Mouse (Mus musculus): ENCODE measurements around the gene Smoc1. TPM values are rescaled to one million over a fixed set of nuclear protein-coding genes. Genes with fewer than 3 reads are reported as not detected.

The Smoc1 gene
- polyA plus RNA-seq, 1 experiment from 2014 or later = 9.2 TPM

DNA sequence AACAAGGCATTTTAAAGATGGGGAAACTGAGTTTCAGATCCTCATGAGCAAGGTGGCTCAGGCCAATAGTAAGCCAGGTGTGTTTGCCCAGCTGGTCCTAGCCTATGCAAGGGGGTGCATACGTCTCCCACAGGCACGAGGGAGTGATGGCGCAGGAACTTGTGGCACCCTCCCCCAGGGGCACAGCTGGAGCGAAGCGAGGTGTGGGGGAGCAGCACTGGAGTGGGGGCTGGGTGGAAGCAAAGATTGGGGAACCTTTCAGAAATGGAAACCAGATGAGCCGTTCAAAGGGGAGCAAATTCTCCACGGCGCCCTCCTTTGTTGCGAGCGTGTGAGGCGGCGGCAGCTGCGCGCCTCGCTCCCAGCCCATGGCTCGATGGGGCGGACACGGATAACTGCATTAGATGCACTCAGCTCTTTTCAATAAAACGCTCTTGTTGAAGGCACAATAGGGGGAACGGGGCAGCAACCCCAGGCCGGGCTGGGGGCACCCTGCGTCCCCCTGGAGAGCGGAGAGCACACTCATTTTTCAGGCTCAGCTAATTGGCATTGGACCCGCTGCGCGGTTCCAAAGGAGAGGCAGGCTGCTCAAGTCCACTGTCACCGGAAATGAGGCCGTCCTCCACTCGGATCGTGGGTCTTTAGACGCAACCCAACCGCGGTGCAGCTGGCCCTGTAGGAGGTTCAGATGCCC is 27.9 kb upstream of the Smoc1 start:
- H3K9ac ChIP-seq = peak overlapping the region; percentile 58
- H3K4me1 ChIP-seq (replicated peaks) = peaks cover 18% of the 10 kb centered on the region
- H3K4me2 ChIP-seq = peak overlapping the region; percentile 46
- peaks cover 6% of the 10 kb centered on the region; the same call in 1 of the 2 replicates for H3K9me3 ChIP-seq
- H3K4me3 ChIP-seq = peak overlapping the region; percentile 25
- H3K27ac ChIP-seq (replicated peaks) = no peak overlapping the region
- peaks cover 5% of the 10 kb centered on the region for H3K27me3 ChIP-seq
- H3K36me3 ChIP-seq = no peaks in the 10 kb centered on the region
- under 1% methylated on average over 33 of the region's 33 CpGs for WGBS
- ATAC-seq (ENCODE audit: low read depth) = peak; percentile 83

GRCm38 (mm10) chr12:81000924-81001323 is 25.7 kb upstream of the Smoc1 start:
- H3K4me1 ChIP-seq (replicated peaks) = peaks cover 18% of the 10 kb centered on the region
- peaks cover 5% of the 10 kb centered on the region for H3K27me3 ChIP-seq
- ATAC-seq (ENCODE audit: low read depth) = no peak
- no peaks in the 10 kb centered on the region for H3K36me3 ChIP-seq
- no peak overlapping the region for H3K27ac ChIP-seq (replicated peaks)
- WGBS = 76% methylated on average over 4 of the region's 4 CpGs
- no peak overlapping the region for H3K4me2 ChIP-seq
- peaks cover 1% of the 10 kb centered on the region; the same call in 1 of the 2 replicates for H3K9me3 ChIP-seq
- no peak overlapping the region for H3K9ac ChIP-seq
- H3K4me3 ChIP-seq = no peak overlapping the region

DNA sequence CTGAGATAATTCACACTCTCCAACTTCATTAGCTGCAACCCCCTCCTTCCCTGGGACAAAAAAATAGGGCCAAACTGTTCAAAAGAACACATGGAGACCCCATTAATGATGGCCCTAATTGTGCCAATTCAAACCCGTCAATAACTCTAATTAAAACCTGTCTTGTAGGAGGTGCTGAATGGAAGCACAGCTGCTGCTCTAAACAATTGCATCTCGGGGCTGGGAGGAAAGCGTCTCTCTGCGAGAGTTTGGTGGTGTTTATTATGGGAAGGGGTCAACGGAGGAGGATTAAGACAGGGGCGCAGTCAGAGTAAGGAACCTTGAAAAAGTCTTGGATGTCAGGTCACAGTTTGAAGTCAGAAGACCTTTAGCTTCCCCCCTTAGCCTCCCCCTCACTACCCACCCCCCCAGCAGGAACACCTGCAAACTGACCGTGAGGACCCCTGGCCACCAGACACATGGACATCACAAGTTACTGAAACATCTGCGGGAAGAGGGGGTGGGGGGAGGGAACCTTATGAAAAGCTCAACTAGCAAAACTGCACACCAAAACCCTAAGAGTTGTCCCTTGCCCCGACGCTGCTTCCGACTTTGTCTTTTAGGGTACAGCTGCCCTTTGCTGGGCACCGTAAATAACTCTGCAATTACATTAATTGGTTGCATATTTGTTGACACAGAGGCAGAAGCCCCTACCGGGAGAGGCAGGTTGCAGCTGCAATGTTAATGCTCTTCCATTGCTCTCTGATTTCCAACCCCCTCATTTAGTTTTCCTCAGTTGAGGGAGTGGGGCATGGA is 23.6 kb upstream of the Smoc1 start:
- H3K36me3 ChIP-seq = no peaks in the 10 kb centered on the region
- H3K4me1 ChIP-seq (replicated peaks) = peaks cover 18% of the 10 kb centered on the region
- no peak overlapping the region for H3K4me2 ChIP-seq
- H3K4me3 ChIP-seq = no peak overlapping the region
- no peaks in the 10 kb centered on the region; the same call in 1 of the 2 replicates for H3K27me3 ChIP-seq
- WGBS = 5% methylated on average over 13 of the region's 13 CpGs
- no peak overlapping the region for H3K9ac ChIP-seq
- H3K27ac ChIP-seq (replicated peaks) = no peak overlapping the region
- ATAC-seq (ENCODE audit: low read depth) = no peak
- H3K9me3 ChIP-seq = no peaks in the 10 kb centered on the region

GRCm38 (mm10) chr12:81009813-81010212 is 16.8 kb upstream of the Smoc1 start:
- ATAC-seq (ENCODE audit: low read depth) = peak; percentile 53; the same call in 1 of the 2 replicates
- Histone ChIP-seq H3K27ac (replicated peaks) (no peak overlapping the region), H3K9me3 (no peaks in the 10 kb centered on the region), H3K4me3 (no peak overlapping the region), H3K4me1 (replicated peaks) (peaks cover 10% of the 10 kb centered on the region), H3K4me2 (no peak overlapping the region), H3K36me3 (no peaks in the 10 kb centered on the region), H3K27me3 (no peaks in the 10 kb centered on the region), H3K9ac (no peak overlapping the region; the same call in 1 of the 2 replicates)
- WGBS = 14% methylated on average over 3 of the region's 3 CpGs

- Histone ChIP-seq H3K27ac (replicated peaks) (no peak overlapping the region), H3K4me2 (no peak overlapping the region), H3K9ac (no peak overlapping the region), H3K4me1 (replicated peaks) (peaks cover 10% of the 10 kb centered on the region), H3K27me3 (no peaks in the 10 kb centered on the region), H3K36me3 (no peaks in the 10 kb centered on the region), H3K4me3 (no peak overlapping the region), H3K9me3 (no peaks in the 10 kb centered on the region)
- no peak for ATAC-seq (ENCODE audit: low read depth)
- WGBS = 89% methylated on average over 2 of the region's 2 CpGs
Measured at GRCm38 (mm10) chr12:81011994-81012393, 14.6 kb upstream of the Smoc1 start.

DNA sequence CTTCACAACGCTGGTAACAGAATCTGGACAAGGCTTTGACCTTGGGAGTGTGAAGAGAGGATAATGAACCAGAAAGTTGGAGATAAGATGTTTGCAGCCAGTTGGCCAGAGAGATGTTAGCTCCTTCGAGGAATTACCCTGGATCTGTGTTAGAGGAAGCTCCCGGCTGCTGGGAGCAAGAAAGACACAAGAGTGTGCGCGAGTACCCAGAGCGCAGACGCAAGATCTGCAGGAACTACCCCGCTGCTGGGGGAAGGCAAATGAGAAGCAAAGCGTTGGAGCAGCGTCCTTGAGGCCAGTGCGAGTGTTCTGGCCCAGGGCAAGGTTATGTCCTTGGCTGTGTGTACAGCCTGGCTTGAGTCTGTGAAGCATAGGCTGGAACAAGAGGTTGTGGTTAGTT is 13.1 kb upstream of the Smoc1 start:
- Histone ChIP-seq H3K4me3 (no peak overlapping the region), H3K27ac (replicated peaks) (no peak overlapping the region), H3K9me3 (no peaks in the 10 kb centered on the region), H3K36me3 (no peaks in the 10 kb centered on the region), H3K9ac (no peak overlapping the region), H3K4me1 (replicated peaks) (peaks cover 10% of the 10 kb centered on the region), H3K4me2 (no peak overlapping the region), H3K27me3 (no peaks in the 10 kb centered on the region)
- 86% methylated on average over 11 of the region's 11 CpGs for WGBS
- ATAC-seq (ENCODE audit: low read depth) = no peak

DNA sequence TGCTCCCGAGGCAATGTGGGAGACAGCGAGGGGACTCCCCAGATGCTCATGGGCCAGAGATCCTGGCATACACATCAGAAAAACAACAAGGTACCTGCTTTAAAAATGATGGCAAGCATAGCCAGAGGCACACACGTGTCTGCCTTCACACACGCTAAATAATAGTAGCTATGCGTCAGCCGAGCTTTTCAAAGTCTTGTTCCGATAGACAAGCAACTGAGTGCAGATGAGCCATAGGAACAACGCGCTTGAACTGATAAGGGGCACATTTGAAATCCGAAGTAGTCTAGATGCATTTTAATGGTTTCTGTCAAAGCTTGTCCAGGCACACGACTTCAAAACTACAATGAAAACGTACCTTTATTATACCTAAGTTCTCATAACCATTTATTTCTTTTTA is 9.0 kb upstream of the Smoc1 start:
- Histone ChIP-seq H3K4me2 (no peak overlapping the region), H3K27me3 (no peaks in the 10 kb centered on the region), H3K4me1 (replicated peaks) (no peaks in the 10 kb centered on the region), H3K4me3 (no peak overlapping the region), H3K9ac (no peak overlapping the region), H3K27ac (replicated peaks) (no peak overlapping the region), H3K36me3 (no peaks in the 10 kb centered on the region), H3K9me3 (no peaks in the 10 kb centered on the region)
- ATAC-seq (ENCODE audit: low read depth) = no peak
- 87% methylated on average over 12 of the region's 12 CpGs for WGBS

- H3K9me3 ChIP-seq = no peaks in the 10 kb centered on the region
- H3K27ac ChIP-seq (replicated peaks) = no peak overlapping the region
- no peaks in the 10 kb centered on the region for H3K36me3 ChIP-seq
- no peak overlapping the region for H3K9ac ChIP-seq
- H3K4me2 ChIP-seq = no peak overlapping the region
- ATAC-seq (ENCODE audit: low read depth) = no peak
- no peaks in the 10 kb centered on the region for H3K27me3 ChIP-seq
- 86% methylated on average over 20 of the region's 20 CpGs for WGBS
- no peak overlapping the region for H3K4me3 ChIP-seq
- H3K4me1 ChIP-seq (replicated peaks) = no peaks in the 10 kb centered on the region
Measured at GRCm38 (mm10) chr12:81018516-81019279, 7.9 kb upstream of the Smoc1 start.

DNA sequence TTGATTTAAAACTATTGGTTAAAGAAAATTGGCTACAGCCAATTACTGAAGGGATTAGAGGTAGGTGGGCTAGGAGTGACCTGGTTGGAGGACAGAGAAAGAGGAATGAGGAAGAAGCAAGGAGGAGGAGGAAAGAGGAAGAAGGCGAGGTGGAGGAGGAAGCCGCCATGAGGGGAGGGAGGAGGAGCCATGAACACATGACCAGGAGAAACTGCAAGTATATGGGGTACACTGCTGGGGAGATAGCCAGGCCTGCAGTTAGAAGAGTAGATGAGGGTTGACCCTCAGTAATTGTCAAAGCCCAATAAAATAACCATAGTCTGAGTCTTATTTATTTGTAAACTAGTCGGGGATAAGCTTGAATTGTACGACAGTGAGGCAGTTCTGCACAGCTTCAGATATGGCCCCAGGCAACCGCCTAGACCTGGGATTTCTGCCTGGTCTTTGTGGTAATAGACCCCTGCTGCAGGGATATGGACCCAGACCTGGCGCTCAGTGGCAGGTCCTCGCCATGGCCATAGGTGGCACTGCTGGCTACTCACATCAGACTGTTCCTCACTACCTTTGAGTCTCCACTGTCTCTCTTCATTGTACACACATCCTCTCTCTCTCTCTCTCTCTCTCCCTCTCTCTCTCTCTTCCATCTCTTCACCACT is 7.2 kb upstream of the Smoc1 start:
- Histone ChIP-seq H3K27me3 (peaks cover under 1% of the 10 kb centered on the region; the same call in 1 of the 2 replicates), H3K4me2 (no peak overlapping the region), H3K9ac (no peak overlapping the region), H3K4me1 (replicated peaks) (no peaks in the 10 kb centered on the region), H3K27ac (replicated peaks) (no peak overlapping the region), H3K9me3 (no peaks in the 10 kb centered on the region), H3K36me3 (no peaks in the 10 kb centered on the region), H3K4me3 (no peak overlapping the region)
- WGBS = 85% methylated on average over 7 of the region's 7 CpGs
- ATAC-seq (ENCODE audit: low read depth) = no peak

DNA sequence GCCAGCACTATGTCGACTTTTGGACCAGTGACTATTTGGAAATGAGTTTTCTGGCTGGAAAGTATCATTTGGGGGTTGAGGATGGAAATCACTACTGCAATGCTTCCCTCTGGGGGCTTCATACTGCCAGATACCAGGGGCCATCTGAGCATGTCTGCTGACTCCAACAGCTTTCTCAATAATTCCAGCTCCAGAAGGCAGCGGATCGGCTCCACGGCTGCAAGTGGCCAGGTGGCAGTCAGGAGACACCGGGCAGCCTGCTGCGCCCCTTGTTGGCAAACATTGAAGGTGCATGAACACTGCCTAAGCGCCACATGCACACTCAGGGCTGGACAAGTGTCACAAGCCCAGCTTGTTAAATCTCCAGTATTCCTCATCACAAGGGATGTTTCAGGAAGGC is 2.2 kb upstream of the Smoc1 start:
- ATAC-seq (ENCODE audit: low read depth) = no peak
- H3K27me3 ChIP-seq = peaks cover 34% of the 10 kb centered on the region
- peaks cover 30% of the 10 kb centered on the region for H3K4me1 ChIP-seq (replicated peaks)
- no peaks in the 10 kb centered on the region for H3K9me3 ChIP-seq
- H3K9ac ChIP-seq = no peak overlapping the region
- H3K4me2 ChIP-seq = no peak overlapping the region
- no peak overlapping the region for H3K4me3 ChIP-seq
- no peaks in the 10 kb centered on the region for H3K36me3 ChIP-seq
- H3K27ac ChIP-seq (replicated peaks) = no peak overlapping the region
- WGBS = 89% methylated on average over 7 of the region's 7 CpGs

DNA sequence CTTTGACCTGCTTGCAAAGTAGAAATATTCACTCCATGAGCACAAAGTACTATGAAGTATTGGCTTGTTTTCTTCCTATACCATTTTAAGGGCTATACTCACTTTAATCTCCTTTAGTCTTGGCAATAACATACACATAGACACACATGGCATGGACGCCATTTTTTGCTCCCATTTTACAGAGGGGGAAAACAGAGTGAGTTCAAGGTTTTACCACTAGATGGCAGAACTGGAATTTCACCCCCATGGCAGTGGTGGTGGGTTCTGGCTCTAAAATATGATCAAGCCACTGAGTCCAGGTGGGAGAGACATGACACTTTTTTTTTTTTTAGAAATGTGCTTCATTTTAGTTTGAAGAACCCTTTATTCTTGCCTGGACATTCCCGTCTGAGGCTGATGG is 1.6 kb upstream of the Smoc1 start:
- ATAC-seq (ENCODE audit: low read depth) = no peak
- Histone ChIP-seq H3K27me3 (peaks cover 40% of the 10 kb centered on the region), H3K4me3 (no peak overlapping the region), H3K27ac (replicated peaks) (no peak overlapping the region), H3K9ac (no peak overlapping the region), H3K4me1 (replicated peaks) (peaks cover 36% of the 10 kb centered on the region), H3K36me3 (no peaks in the 10 kb centered on the region), H3K4me2 (no peak overlapping the region), H3K9me3 (no peaks in the 10 kb centered on the region)
- 64% methylated on average over 2 of the region's 2 CpGs for WGBS

Data from neural tube, embryonic 13.5 days (tissue).